Mouse (Mus musculus) skeletal muscle tissue, postnatal 0 days (tissue): Measurements from ENCODE around the gene Tmem169. TPM values are rescaled to one million over a fixed set of nuclear protein-coding genes. Genes with fewer than 3 reads are reported as not detected.

Experiments used
- polyA plus RNA-seq: library from polyadenylated mRNA; unstranded; fragments of >200 nt; fragmentation: Nextera tagmentation; extraction: Ambion mirVana; gene quantifications from 2 replicates; pipeline ENCODE4 v1.2.1, GENCODE M21; 2015

Tmem169 gene
- 0.37 and 0.56 TPM in 2 replicates for polyA plus RNA-seq

DNA sequence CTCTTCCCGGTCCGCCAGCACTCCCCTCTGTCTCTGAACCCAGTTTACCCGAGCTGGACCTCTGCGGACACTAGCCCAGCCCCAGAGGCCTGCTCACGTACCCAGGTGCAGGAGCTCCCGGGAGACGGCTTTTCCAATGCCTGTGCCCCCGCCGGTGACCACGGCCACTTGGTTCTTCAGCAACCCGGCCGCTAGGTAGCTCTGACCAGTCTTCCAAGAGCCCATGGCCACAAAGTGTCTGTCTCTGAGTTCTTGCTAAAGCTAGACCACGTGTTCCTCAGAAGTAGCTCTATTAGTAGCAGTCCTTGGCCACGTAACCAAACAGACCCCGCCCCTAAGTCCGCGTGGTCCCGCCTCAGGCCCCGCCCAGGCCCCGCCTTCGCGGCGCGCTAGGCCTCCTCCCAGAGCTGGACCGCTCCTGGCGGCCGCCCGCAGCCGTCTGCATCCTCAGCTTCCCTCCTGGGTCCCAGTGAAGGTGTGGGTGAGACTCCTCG lies at the start of gene Tmem169, which contains the start of gene Pecr:
Gene Tmem169, plus strand, starts transcription at position 378 of the 494 bp plus-strand sequence.
Gene Pecr, minus strand, starts transcription at position 323 of the 494 bp plus-strand sequence.

DNA sequence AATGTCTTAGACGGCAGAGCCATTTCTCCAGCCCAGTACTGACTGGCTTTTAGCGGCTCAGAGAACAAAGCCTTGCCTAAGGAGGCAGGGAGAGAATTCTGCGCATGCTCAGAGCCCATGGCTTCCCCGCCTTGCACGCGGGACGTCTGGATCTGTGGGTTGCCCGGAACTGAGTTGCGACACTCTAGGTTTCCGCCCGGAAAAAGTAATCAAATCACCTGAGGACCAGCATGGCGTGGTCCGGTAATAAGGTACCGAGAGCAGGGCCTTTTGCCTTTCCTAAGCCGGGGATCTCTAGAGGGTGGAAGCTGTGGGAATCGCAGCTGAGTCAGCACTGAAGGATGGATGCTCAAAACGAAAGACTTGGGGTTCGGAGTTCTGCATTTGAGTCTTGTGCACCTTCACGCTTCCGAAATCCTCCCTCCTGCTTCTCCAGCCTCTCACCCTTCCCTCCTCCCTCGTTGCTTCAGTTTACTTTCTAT lies 23.2 kb downstream of the Tmem169 start, which contains the start of gene Xrcc5:
Gene Xrcc5, plus strand, starts transcription at position 105 of the 482 bp plus-strand sequence.

Other genes with a start within 250 kb of the Tmem169 start
- gene Mreg, start 72.1 kb upstream of the Tmem169 start, polyA plus RNA-seq: 12.3 and 13.1 TPM in 2 replicates
- 29.3 and 32.4 TPM in 2 replicates for gene Pecr, start 55 bp upstream of the Tmem169 start, polyA plus RNA-seq
- 16.3 and 18.0 TPM in 2 replicates for gene Xrcc5, start 23.1 kb downstream of the Tmem169 start, polyA plus RNA-seq